Mouse (Mus musculus) myocyte (in vitro differentiated cells): ENCODE results near the gene Fam161a. TPM values are rescaled to one million over a fixed set of nuclear protein-coding genes. Genes with fewer than 3 reads are reported as not detected.

Source experiments
- H3K27me3 ChIP-seq: one replicate; pipeline ENCODE4 v1.6.1; 2011; ENCODE audit not compliant: control insufficient read depth, insufficient read depth, insufficient read length
- H3K36me3 ChIP-seq: one replicate; pipeline ENCODE4 v1.6.1; 2011; ENCODE audit not compliant: control insufficient read depth, insufficient read depth
- H3K4me2 ChIP-seq: one replicate; pipeline ENCODE4 v1.6.1; 2011; ENCODE audit warnings: low read depth, control low read depth
- H3K4me3 ChIP-seq: one replicate; pipeline ENCODE4 v1.5.1; 2011; ENCODE audit warnings: mild to moderate bottlenecking, control low read depth, moderate library complexity
- H3K79me2 ChIP-seq: one replicate; pipeline ENCODE4 v1.6.1; 2011; ENCODE audit not compliant: control insufficient read depth, insufficient read depth
- H3ac ChIP-seq: one replicate; pipeline ENCODE4 v1.6.1; 2011; ENCODE audit not compliant: control insufficient read depth, insufficient read length
- CEBPB ChIP-seq: IDR thresholded peaks from 2 replicates; pipeline ENCODE4 v1.6.1; 2011; ENCODE audit warnings: mild to moderate bottlenecking, moderate library complexity; ENCODE audit not compliant: poor library complexity, insufficient read depth, severe bottlenecking
- E2F4 ChIP-seq: IDR thresholded peaks from one replicate; pipeline ENCODE4 v1.6.1; 2011; ENCODE audit warnings: mild to moderate bottlenecking, control low read depth, moderate library complexity; ENCODE audit not compliant: insufficient read depth
- MAX ChIP-seq: IDR thresholded peaks from one replicate; pipeline ENCODE4 v1.6.1; 2011; ENCODE audit warnings: low read depth, mild to moderate bottlenecking, control low read depth
- MYOD1 ChIP-seq, 3 experiments: IDR thresholded peaks; one replicate each; pipeline ENCODE4 v1.6.1; 2011; ENCODE audit warnings: control low read depth in 2 of 3, low read depth in 2 of 3, mild to moderate bottlenecking in 2 of 3, moderate library complexity in 1 of 3; ENCODE audit not compliant: insufficient read length in 2 of 3, control insufficient read depth in 1 of 3
- MYOG ChIP-seq, 3 experiments: IDR thresholded peaks; one replicate each; pipeline ENCODE4 v1.6.1; 2011; ENCODE audit warnings: control low read depth in 2 of 3, low read depth in 2 of 3, mild to moderate bottlenecking in 2 of 3; ENCODE audit not compliant: insufficient read length in 2 of 3, control insufficient read depth in 1 of 3, insufficient read depth in 1 of 3
- POLR2A ChIP-seq: IDR thresholded peaks from one replicate; pipeline ENCODE4 v1.6.1; 2011; ENCODE audit warnings: low read depth, mild to moderate bottlenecking, control low read depth, moderate library complexity; ENCODE audit not compliant: insufficient read length
- POLR2AphosphoS2 ChIP-seq: IDR thresholded peaks from one replicate; pipeline ENCODE4 v1.6.1; 2011; ENCODE audit warnings: low read depth, control low read depth; ENCODE audit not compliant: insufficient read length
- REST ChIP-seq: IDR thresholded peaks from one replicate; pipeline ENCODE4 v1.6.1; 2011; ENCODE audit warnings: mild to moderate bottlenecking, control low read depth, moderate library complexity; ENCODE audit not compliant: insufficient read depth, insufficient read length
- SRF ChIP-seq: IDR thresholded peaks from one replicate; pipeline ENCODE4 v1.6.1; 2011; ENCODE audit warnings: low read depth; ENCODE audit not compliant: control insufficient read depth, insufficient read length
- TCF12 ChIP-seq: IDR thresholded peaks from one replicate; pipeline ENCODE4 v1.6.1; 2011; ENCODE audit warnings: mild to moderate bottlenecking, control low read depth; ENCODE audit not compliant: poor library complexity, insufficient read depth, severe bottlenecking
- TCF3 ChIP-seq: IDR thresholded peaks from one replicate; pipeline ENCODE4 v1.6.1; 2011; ENCODE audit warnings: low read depth, control low read depth; ENCODE audit not compliant: insufficient read length
- USF1 ChIP-seq: IDR thresholded peaks from one replicate; pipeline ENCODE4 v1.6.1; 2011; ENCODE audit warnings: low read depth, mild to moderate bottlenecking, control low read depth, moderate library complexity
- polyA plus RNA-seq: library from polyadenylated mRNA; unstranded; fragments of >200 nt; fragmentation: generic; extraction: Trizol; gene quantifications from one replicate; pipeline ENCODE4 v1.2.1, GENCODE M21; 2012; ENCODE audit warnings: missing spikeins

The Fam161a gene
- polyA plus RNA-seq, 1 experiment, result 0.77 TPM

- H3K36me3 ChIP-seq, result no peaks in the 10 kb centered on the region
- H3K4me3 ChIP-seq, result peak overlapping the region; percentile 86
- peaks cover 56% of the 10 kb centered on the region for H3K79me2 ChIP-seq
- H3K27me3 ChIP-seq, result no peaks in the 10 kb centered on the region
- peak overlapping the region; percentile 74 for H3K4me2 ChIP-seq
- no peak for TF ChIP-seq POLR2AphosphoS2
- TF ChIP-seq TCF12, result no peak
- no peak for TF ChIP-seq SRF
- no peak for TF ChIP-seq CEBPB
- TF ChIP-seq POLR2A, result no peak
- no peak for TF ChIP-seq USF1
- TF ChIP-seq MYOD1 (IDR thresholded peaks at IDR 0.05; ENCODE audit: control insufficient read depth in 1 of 3, insufficient read length in 2 of 3, low read depth in 2 of 3), result no peak
- TF ChIP-seq MYOG (IDR thresholded peaks at IDR 0.05; ENCODE audit: control insufficient read depth in 1 of 3, insufficient read depth in 1 of 3, insufficient read length in 2 of 3, low read depth in 2 of 3), result no peak
- peak overlapping the region; percentile 46 for H3ac ChIP-seq
Measured at GRCm38 (mm10) chr11:22981041-22981440, 26.3 kb upstream of the Fam161a start.

- peak overlapping the region; percentile 86 for H3K4me3 ChIP-seq
- H3K27me3 ChIP-seq, result no peaks in the 10 kb centered on the region
- TF ChIP-seq MYOG (IDR thresholded peaks at IDR 0.05; ENCODE audit: control insufficient read depth in 1 of 3, insufficient read depth in 1 of 3, insufficient read length in 2 of 3, low read depth in 2 of 3) (no peak), MYOD1 (IDR thresholded peaks at IDR 0.05; ENCODE audit: control insufficient read depth in 1 of 3, insufficient read length in 2 of 3, low read depth in 2 of 3) (no peak), POLR2AphosphoS2 (no peak), TCF3 (no peak), SRF (no peak), E2F4 (no peak), POLR2A (no peak), USF1 (no peak), MAX (no peak), REST (no peak), CEBPB (no peak), TCF12 (no peak)
- peak overlapping the region; percentile 74 for H3K4me2 ChIP-seq
- no peaks in the 10 kb centered on the region for H3K36me3 ChIP-seq
- peak overlapping the region; percentile 46 for H3ac ChIP-seq
- H3K79me2 ChIP-seq, result peaks cover 51% of the 10 kb centered on the region
Measured at GRCm38 (mm10) chr11:22981543-22981950, 25.8 kb upstream of the Fam161a start.

- H3K79me2 ChIP-seq, result peaks cover 44% of the 10 kb centered on the region
- peak within 1 kb of the TSS; percentile 46 for H3ac ChIP-seq
- H3K4me3 ChIP-seq, result peak within 1 kb of the TSS; percentile 86
- H3K27me3 ChIP-seq, result no peaks in the 10 kb centered on the region
- TF ChIP-seq MYOG (IDR thresholded peaks at IDR 0.05; ENCODE audit: control insufficient read depth in 1 of 3, insufficient read depth in 1 of 3, insufficient read length in 2 of 3, low read depth in 2 of 3), result peak in 1 of 3 experiments; percentile 36
- TF ChIP-seq REST, result no peak
- peak; percentile 92 for TF ChIP-seq POLR2AphosphoS2
- no peak for TF ChIP-seq USF1
- TF ChIP-seq POLR2A, result peak; percentile 89
- no peaks in the 10 kb centered on the region for H3K36me3 ChIP-seq
- H3K4me2 ChIP-seq, result peak within 1 kb of the TSS; percentile 74
Measured at GRCm38 (mm10) chr11:22981984-22982757, 25.2 kb upstream of the Fam161a start, which contains the start of the genes Gm28048 and Commd1. Gene Gm28048, minus strand, starts transcription at chr11:22982090. Gene Commd1, minus strand, starts transcription at chr11:22982382.

GRCm38 (mm10) chr11:22982846-22983245 lies 24.5 kb upstream of the Fam161a start:
- Histone ChIP-seq H3ac (no peak overlapping the region), H3K4me3 (peak overlapping the region; percentile 86), H3K27me3 (no peaks in the 10 kb centered on the region), H3K36me3 (no peaks in the 10 kb centered on the region), H3K79me2 (peaks cover 38% of the 10 kb centered on the region), H3K4me2 (peak overlapping the region; percentile 74)
- TF ChIP-seq E2F4, result no peak
- no peak for TF ChIP-seq TCF12
- TF ChIP-seq SRF, result no peak

GRCm38 (mm10) chr11:22985510-22985909 lies 21.8 kb upstream of the Fam161a start:
- Histone ChIP-seq H3K4me3 (no peak overlapping the region), H3K4me2 (no peak overlapping the region), H3K36me3 (no peaks in the 10 kb centered on the region), H3ac (no peak overlapping the region), H3K79me2 (peaks cover 12% of the 10 kb centered on the region), H3K27me3 (no peaks in the 10 kb centered on the region)
- TF ChIP-seq E2F4, result no peak
